Mouse (Mus musculus): ENCODE results near the gene Pkdcc.

DNA sequence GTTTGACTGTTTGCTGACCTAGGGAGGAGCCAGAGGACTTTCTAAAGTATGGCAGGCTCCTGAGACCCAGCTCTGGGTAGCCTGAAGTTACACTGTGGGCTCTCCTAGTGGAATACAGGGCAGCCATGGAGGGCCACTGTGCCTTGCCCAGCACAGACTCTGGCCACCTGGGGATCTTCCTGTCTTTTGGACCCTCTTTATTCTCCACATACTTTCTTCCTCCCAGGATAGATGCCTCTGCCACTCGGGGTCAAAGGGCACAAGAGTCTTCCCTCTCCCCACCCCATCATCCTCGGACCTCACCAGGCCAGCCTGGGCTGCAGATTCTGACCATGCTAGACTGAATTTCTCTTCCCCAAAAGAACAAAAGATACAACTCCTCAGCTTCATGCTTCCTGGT is 3.1 kb downstream of the Pkdcc start:
- no peak for TF ChIP-seq POLR2A (IDR thresholded peaks at IDR 0.05; ENCODE audit: borderline replicate concordance, extremely low read depth, low read depth, low read length)
- TF ChIP-seq CTCF (IDR thresholded peaks at IDR 0.05; ENCODE audit: insufficient read depth, low read length) = no peak
